Mouse (Mus musculus) forebrain, embryonic 16.5 days (tissue): ENCODE measurements around the gene 1700023F06Rik. TPM values are rescaled to one million over a fixed set of nuclear protein-coding genes. Genes with fewer than 3 reads are reported as not detected.

ENCODE experiments used
- ATAC-seq: fragments of 200-750 bp; cut with Nextera tagmentation; 2 replicates; pipeline ENCODE4 v1.8.0; 2017; ENCODE audit warnings: mild to moderate bottlenecking, moderate library complexity
- H3K27ac ChIP-seq: fragments of 300-500 bp; sonication (generic); 2 replicates; pipeline ENCODE4 v1.5.1; 2014; ENCODE audit warnings: low read length, control low read depth
- H3K27me3 ChIP-seq: fragments of 300-500 bp; sonication (generic); replicated peaks from 2 replicates; pipeline ENCODE4 v1.6.1; 2014; ENCODE audit warnings: low read length; ENCODE audit not compliant: control insufficient read depth, insufficient read depth
- H3K36me3 ChIP-seq: fragments of 300-500 bp; sonication (generic); 2 replicates; pipeline ENCODE4 v1.6.1; 2014; ENCODE audit not compliant: control insufficient read depth, insufficient read depth
- H3K4me1 ChIP-seq: fragments of 300-500 bp; sonication (generic); replicated peaks from 2 replicates; pipeline ENCODE4 v1.6.1; 2014; ENCODE audit warnings: low read length; ENCODE audit not compliant: control insufficient read depth, insufficient read depth
- H3K4me2 ChIP-seq: fragments of 300-500 bp; sonication (generic); 2 replicates; pipeline ENCODE4 v1.6.1; 2014; ENCODE audit warnings: mild to moderate bottlenecking, low read length, control low read depth
- H3K4me3 ChIP-seq: fragments of 300-500 bp; sonication (generic); replicated peaks from 2 replicates; pipeline ENCODE4 v1.5.1; 2014; ENCODE audit warnings: mild to moderate bottlenecking, low read length, control low read depth
- H3K9ac ChIP-seq: fragments of 300-500 bp; sonication (generic); replicated peaks from 2 replicates; pipeline ENCODE4 v1.6.1; 2014; ENCODE audit warnings: low read depth, low read length, control low read depth
- H3K9me3 ChIP-seq: fragments of 300-500 bp; sonication (generic); 2 replicates; pipeline ENCODE4 v1.6.1; 2016; ENCODE audit warnings: low read length; ENCODE audit not compliant: control insufficient read depth
- WGBS: fragments of 180-500 bp; shearing (Covaris S2); extraction: QIAGEN DNeasy Blood & Tissue Kit; methylation state at CpG from one replicate; pipeline ENCODE4 v1.1.7; 2014; 5-methylcytosine and 5-hydroxymethylcytosine counted together
- polyA plus RNA-seq: library from polyadenylated mRNA; unstranded; fragments of >200 nt; fragmentation: Nextera tagmentation; extraction: Ambion mirVana; gene quantifications from 2 replicates; pipeline ENCODE4 v1.2.1, GENCODE M21; 2015

The 1700023F06Rik gene
- polyA plus RNA-seq, 1 experiment from 2014 or later, result 1.5 TPM

- Histone ChIP-seq H3K36me3 (no peaks in the 10 kb centered on the region), H3K4me1 (peaks cover 44% of the 10 kb centered on the region), H3K4me3 (no peak overlapping the region), H3K4me2 (no peak overlapping the region), H3K27me3 (peaks cover 43% of the 10 kb centered on the region), H3K27ac (no peak overlapping the region), H3K9me3 (no peaks in the 10 kb centered on the region), H3K9ac (no peak overlapping the region)
- WGBS, result 93% methylated on average over 4 of the region's 4 CpGs
- ATAC-seq, result no peak
Measured at GRCm38 (mm10) chr11:103197340-103197739, 11.0 kb downstream of the 1700023F06Rik start.

DNA sequence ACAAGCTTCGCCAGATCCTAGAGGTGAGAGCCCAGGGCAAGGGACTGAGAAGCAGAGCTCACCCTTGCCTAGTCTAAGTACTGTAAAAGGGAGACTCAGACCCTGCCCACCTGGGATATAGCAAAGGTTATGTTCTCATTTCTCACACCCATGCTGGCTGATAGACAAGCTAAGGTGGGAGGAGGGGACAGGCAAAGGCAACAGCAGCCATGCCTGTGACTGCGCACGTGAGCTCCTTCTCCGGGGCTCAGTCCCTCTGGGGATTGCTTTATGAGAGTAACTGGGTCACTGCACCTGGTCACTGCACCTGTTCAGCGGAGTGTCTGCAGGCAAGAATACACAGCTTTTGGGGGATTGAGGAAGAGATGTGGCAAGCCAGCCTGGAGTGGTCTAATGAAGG, 12.7 kb downstream of the 1700023F06Rik start:
- Histone ChIP-seq H3K27ac (no peak overlapping the region), H3K36me3 (no peaks in the 10 kb centered on the region), H3K27me3 (peaks cover 57% of the 10 kb centered on the region), H3K9ac (no peak overlapping the region), H3K4me3 (no peak overlapping the region), H3K4me2 (no peak overlapping the region), H3K4me1 (peaks cover 32% of the 10 kb centered on the region), H3K9me3 (no peaks in the 10 kb centered on the region)
- no peak for ATAC-seq
- WGBS, result 82% methylated on average over 5 of the region's 5 CpGs

DNA sequence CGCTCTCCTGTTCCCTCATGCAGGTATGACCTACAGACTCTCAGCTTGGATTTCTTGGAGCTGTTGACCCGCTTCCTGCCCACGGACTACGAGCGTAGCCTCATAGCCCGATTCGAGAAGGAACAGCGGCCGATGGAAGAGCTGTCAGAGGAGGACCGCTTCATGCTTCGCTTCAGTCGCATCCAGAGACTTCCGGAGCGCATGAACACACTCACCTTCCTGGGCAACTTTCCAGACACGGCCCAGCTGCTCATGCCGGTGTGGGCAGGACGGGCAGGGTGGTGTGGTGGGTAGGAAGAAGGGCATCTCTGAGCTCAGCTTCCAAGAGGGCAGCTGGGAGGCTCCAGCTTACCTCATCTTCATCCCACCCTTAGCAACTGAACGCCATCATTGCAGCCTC, 13.1 kb downstream of the 1700023F06Rik start:
- 86% methylated on average over 18 of the region's 18 CpGs for WGBS
- no peak overlapping the region for H3K4me2 ChIP-seq
- no peaks in the 10 kb centered on the region for H3K36me3 ChIP-seq
- no peak overlapping the region for H3K9ac ChIP-seq
- peaks cover 58% of the 10 kb centered on the region for H3K27me3 ChIP-seq
- H3K27ac ChIP-seq, result no peak overlapping the region
- H3K9me3 ChIP-seq, result no peaks in the 10 kb centered on the region
- H3K4me1 ChIP-seq, result peaks cover 32% of the 10 kb centered on the region
- H3K4me3 ChIP-seq, result no peak overlapping the region
- no peak for ATAC-seq

GRCm38 (mm10) chr11:103193825-103194168, 14.6 kb downstream of the 1700023F06Rik start:
- WGBS, result 28% methylated on average over 9 of the region's 9 CpGs
- no peak for ATAC-seq

DNA sequence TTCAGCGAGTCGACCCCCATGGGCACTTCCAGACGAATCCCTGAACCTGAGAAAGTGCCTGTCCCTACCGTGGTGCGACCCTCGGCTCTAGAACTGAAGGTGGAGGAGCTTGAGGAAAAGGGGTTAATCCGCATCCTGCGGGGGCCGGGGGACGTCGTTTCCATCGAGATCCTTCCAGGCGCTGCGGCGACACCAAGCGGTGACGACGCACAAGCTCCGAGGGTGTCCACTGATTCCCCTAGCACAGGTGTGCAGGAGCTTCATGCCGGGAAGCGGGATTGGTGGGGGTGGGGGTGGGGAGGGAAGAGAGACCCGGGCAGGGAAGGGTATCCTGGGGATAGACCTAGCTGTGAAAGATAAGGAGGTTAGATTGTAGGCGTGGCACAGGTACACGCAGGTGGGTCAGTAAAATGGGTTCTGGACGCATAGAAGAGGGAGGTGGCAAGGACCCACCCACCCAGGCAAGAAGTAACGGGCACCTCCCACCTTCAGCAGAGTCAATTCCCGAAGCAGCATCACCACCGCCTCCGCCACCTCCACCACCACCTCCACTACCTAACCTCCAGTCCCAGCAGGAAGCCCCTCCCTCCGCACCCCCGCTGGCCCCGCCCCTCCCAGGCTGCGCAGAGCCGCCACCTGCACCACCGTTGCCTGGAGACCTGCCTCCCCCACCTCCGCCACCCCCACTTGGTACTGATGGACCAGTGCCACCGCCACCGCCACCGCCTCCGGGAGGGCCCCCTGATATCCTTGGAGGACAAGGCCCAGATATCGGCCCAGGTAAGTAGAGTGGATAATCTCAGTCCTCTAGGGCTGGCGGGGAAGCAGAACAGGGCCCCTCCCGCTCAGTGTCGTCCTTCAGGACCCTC, 15.2 kb downstream of the 1700023F06Rik start:
- ATAC-seq, result peak; percentile 41
- H3K27me3 ChIP-seq, result peaks cover 54% of the 10 kb centered on the region
- H3K9me3 ChIP-seq, result no peaks in the 10 kb centered on the region
- peak overlapping the region; percentile 8 for H3K9ac ChIP-seq
- H3K4me2 ChIP-seq, result peak overlapping the region; percentile 48
- peaks cover 14% of the 10 kb centered on the region for H3K4me1 ChIP-seq
- no peaks in the 10 kb centered on the region for H3K36me3 ChIP-seq
- 2% methylated on average over 44 of the region's 44 CpGs for WGBS
- H3K4me3 ChIP-seq, result peak overlapping the region; percentile 30
- no peak overlapping the region for H3K27ac ChIP-seq

More at GRCm38 (mm10) chr11:103193825-103194168, 14.6 kb downstream of the 1700023F06Rik start:
- Histone ChIP-seq H3K27ac (no peak overlapping the region), H3K9me3 (no peaks in the 10 kb centered on the region), H3K4me2 (no peak overlapping the region), H3K36me3 (no peaks in the 10 kb centered on the region), H3K27me3 (peaks cover 58% of the 10 kb centered on the region), H3K4me1 (peaks cover 20% of the 10 kb centered on the region), H3K9ac (no peak overlapping the region), H3K4me3 (no peak overlapping the region)

DNA sequence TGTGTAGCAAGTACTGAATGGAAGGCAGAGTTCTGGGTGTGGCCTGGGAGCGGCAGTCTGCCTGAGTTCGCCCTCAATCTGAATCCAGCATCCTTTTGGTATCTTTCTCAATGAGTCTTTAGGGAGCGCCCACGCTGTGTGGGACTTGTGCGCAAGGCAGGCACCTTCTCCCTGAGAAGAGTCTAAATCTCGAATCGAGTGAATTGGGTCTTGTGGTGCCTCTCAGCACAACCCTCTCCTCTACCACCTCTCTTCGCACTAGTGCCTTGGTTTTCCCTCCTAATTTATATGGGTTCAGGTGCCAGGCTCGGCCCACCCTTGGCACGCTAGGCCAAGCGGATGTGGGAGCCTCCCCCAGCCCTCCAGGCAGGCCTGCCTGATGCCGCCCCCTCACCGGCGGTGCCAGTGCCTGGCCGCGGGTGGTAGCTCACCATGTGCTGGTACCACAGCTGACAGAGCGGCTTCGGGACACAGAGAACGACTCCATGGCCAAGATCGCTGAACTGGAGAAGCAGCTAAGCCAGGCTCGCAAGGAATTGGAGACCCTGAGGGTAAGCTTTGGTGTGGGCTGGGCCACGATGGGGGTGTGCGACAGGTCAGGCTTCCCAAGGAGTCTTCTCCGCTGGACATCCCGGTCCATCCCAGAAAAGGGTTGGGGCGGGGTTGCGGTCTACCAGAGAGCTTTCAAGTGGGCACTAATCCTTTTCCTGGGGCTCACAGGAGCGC, 16.0 kb downstream of the 1700023F06Rik start:
- H3K9me3 ChIP-seq, result no peaks in the 10 kb centered on the region
- H3K4me2 ChIP-seq, result peak overlapping the region; percentile 48
- H3K27me3 ChIP-seq, result peaks cover 48% of the 10 kb centered on the region
- peak overlapping the region; percentile 30 for H3K4me3 ChIP-seq
- H3K4me1 ChIP-seq, result peaks cover 12% of the 10 kb centered on the region
- H3K36me3 ChIP-seq, result no peaks in the 10 kb centered on the region
- WGBS, result 17% methylated on average over 28 of the region's 28 CpGs
- H3K9ac ChIP-seq, result peak overlapping the region; percentile 8
- peak; percentile 34; the same call in 1 of the 2 replicates for ATAC-seq
- H3K27ac ChIP-seq, result no peak overlapping the region

- no peaks in the 10 kb centered on the region for H3K36me3 ChIP-seq
- H3K4me2 ChIP-seq, result no peak overlapping the region
- 31% methylated on average over 2 of the region's 2 CpGs for WGBS
- H3K27me3 ChIP-seq, result no peaks in the 10 kb centered on the region
- H3K27ac ChIP-seq, result no peak overlapping the region
- no peak for ATAC-seq
- no peak overlapping the region for H3K4me3 ChIP-seq
- no peaks in the 10 kb centered on the region for H3K4me1 ChIP-seq
- no peak overlapping the region for H3K9ac ChIP-seq
- H3K9me3 ChIP-seq, result no peaks in the 10 kb centered on the region
Measured at GRCm38 (mm10) chr11:103184891-103185290, 23.5 kb downstream of the 1700023F06Rik start.

DNA sequence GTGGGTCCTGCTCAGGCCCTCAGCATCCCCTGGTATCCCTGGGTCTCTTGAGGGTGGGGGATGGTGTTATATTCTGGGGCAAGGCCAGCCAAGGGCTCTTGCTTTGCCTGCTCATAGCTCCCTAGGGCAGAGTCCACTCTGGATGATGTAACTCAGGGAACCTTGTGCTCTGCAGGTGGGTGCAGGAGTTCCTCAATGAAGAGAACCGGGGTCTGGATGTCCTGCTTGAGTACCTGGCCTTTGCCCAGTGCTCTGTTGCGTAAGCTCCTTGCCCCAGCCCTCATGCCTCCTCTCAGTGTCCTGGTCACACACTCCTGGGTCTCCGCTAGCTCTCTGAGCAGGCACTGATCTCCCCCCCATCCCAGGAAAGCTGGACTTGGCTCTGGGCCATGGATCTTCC, 26.4 kb downstream of the 1700023F06Rik start:
- no peak overlapping the region for H3K4me3 ChIP-seq
- H3K9me3 ChIP-seq, result no peaks in the 10 kb centered on the region
- no peak overlapping the region for H3K4me2 ChIP-seq
- H3K9ac ChIP-seq, result no peak overlapping the region
- 77% methylated on average over 3 of the region's 3 CpGs for WGBS
- ATAC-seq, result no peak
- no peaks in the 10 kb centered on the region for H3K4me1 ChIP-seq
- no peaks in the 10 kb centered on the region for H3K36me3 ChIP-seq
- H3K27ac ChIP-seq, result no peak overlapping the region
- H3K27me3 ChIP-seq, result no peaks in the 10 kb centered on the region

- Histone ChIP-seq H3K9me3 (no peaks in the 10 kb centered on the region), H3K4me3 (no peak overlapping the region), H3K27ac (no peak overlapping the region), H3K27me3 (no peaks in the 10 kb centered on the region), H3K4me2 (no peak overlapping the region), H3K36me3 (no peaks in the 10 kb centered on the region), H3K4me1 (no peaks in the 10 kb centered on the region), H3K9ac (no peak overlapping the region)
- no peak for ATAC-seq
- WGBS, result 82% methylated on average over 9 of the region's 9 CpGs
Measured at GRCm38 (mm10) chr11:103181349-103181748, 27.0 kb downstream of the 1700023F06Rik start.
